Mouse (Mus musculus): ENCODE measurements around the gene C3.

C3 gene

GRCm38 (mm10) chr17:57228014-57228413 is at the start of gene C3:
C3 (minus strand) TSS chr17:57228136.
- DNase-seq = no peak

- DNase-seq = peak; percentile 86 to 87
These were observed 48.7 kb upstream of the C3 start for GRCm38 (mm10) chr17:57276634-57277121.

GRCm38 (mm10) chr17:57275997-57276351 is 48.0 kb upstream of the C3 start:
- DNase-seq = peak; percentile 28 to 40

GRCm38 (mm10) chr17:57275111-57275996 is 47.4 kb upstream of the C3 start:
- peak; percentile 87 to 88 for DNase-seq

- peak in 1 of 2 experiments; percentile 21 for DNase-seq
These were observed 46.8 kb upstream of the C3 start for GRCm38 (mm10) chr17:57274686-57275085.

- no peak for DNase-seq
These were observed 45.9 kb upstream of the C3 start for GRCm38 (mm10) chr17:57273846-57274245.

GRCm38 (mm10) chr17:57271301-57271700 is 43.4 kb upstream of the C3 start:
- DNase-seq = no peak

- no peak for DNase-seq
These were observed 39.7 kb upstream of the C3 start for GRCm38 (mm10) chr17:57267556-57268126.

- DNase-seq = peak; percentile 69 to 81
These were observed 37.3 kb upstream of the C3 start for GRCm38 (mm10) chr17:57264972-57265945.

- DNase-seq = no peak
These were observed 36.2 kb upstream of the C3 start for GRCm38 (mm10) chr17:57264164-57264563.

- DNase-seq = no peak
These were observed 35.1 kb upstream of the C3 start for GRCm38 (mm10) chr17:57262901-57263550.

GRCm38 (mm10) chr17:57261796-57262195 is 33.9 kb upstream of the C3 start:
- DNase-seq = no peak

GRCm38 (mm10) chr17:57261286-57261685 is 33.4 kb upstream of the C3 start:
- no peak for DNase-seq

GRCm38 (mm10) chr17:57260351-57260750 is 32.4 kb upstream of the C3 start:
- no peak for DNase-seq

GRCm38 (mm10) chr17:57259742-57260141 is 31.8 kb upstream of the C3 start:
- no peak for DNase-seq

- no peak for DNase-seq
These were observed 30.3 kb upstream of the C3 start for GRCm38 (mm10) chr17:57258191-57258590.

GRCm38 (mm10) chr17:57256921-57257485 is 29.1 kb upstream of the C3 start:
- DNase-seq = no peak

GRCm38 (mm10) chr17:57255354-57255753 is 27.4 kb upstream of the C3 start:
- DNase-seq = no peak

GRCm38 (mm10) chr17:57253306-57253705 is 25.4 kb upstream of the C3 start:
- DNase-seq = no peak

- DNase-seq = no peak
These were observed 23.5 kb upstream of the C3 start for GRCm38 (mm10) chr17:57251431-57251830.

GRCm38 (mm10) chr17:57250461-57251160 is 22.7 kb upstream of the C3 start:
- DNase-seq = peak in 1 of 2 experiments; percentile 46
